Mouse (Mus musculus) heart, adult 11 months (tissue): Measurements from ENCODE around the gene Prkar2a.

ENCODE experiments used
- DNase-seq: peaks from one replicate; pipeline ENCODE4 v3.0.0; 2022

Gene Prkar2a

DNA sequence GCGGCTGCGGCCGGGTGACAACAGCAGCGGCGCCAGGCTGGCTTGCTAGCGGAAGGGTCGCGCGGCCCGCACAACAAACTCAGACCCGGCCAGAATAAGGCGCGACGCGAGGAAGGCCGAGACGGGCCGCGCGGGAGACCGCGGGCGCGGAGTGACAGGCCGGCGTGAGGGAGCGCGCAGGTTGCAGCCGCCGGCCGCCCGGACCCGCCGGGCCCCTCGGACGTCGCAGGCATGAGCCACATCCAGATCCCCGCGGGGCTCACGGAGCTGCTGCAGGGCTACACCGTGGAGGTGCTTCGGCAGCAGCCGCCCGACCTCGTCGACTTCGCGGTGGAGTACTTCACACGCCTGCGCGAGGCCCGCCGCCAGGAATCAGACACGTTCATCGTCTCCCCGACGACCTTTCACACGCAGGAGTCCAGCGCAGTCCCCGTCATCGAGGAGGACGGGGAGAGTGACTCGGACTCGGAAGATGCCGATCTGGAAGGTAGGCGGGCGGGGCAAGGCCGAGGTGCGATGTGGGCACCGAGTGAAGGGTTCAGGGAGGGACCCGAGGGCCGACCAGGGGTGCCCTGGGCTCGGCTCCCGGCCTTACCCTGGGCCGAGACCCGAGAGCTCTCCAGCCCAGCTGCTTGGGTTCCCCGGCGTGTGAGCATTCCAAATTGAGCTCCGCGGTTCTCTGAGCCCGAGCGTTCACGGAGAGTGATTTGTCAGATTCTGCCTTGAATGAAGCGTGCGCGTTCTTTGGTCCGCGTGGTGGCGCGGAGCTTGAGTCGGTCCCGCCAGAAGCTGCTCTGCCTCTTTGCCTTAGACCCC, 3.3 kb downstream of the Prkar2a start:
- peak; percentile 96 for DNase-seq

DNA sequence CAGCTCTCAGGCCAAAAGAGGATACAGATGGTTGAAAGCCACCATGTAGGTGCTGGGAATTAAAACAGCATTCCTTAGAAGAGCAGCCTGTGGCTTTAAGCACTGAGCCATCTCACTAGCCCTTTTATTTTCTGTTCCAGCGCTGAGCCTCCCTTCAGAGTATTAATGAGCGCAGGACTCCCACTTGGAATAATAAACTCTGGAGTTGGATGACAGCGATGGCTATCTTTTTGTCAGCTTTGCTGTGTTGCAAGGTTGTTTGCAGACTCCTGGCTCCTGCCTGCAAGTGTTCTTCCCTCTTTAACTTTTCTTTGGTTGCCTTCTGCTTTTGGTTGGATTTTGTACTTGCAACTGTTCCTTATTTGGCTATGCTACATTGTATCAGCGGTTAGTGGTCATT, 4.8 kb downstream of the Prkar2a start:
- DNase-seq = peak; percentile 73

DNA sequence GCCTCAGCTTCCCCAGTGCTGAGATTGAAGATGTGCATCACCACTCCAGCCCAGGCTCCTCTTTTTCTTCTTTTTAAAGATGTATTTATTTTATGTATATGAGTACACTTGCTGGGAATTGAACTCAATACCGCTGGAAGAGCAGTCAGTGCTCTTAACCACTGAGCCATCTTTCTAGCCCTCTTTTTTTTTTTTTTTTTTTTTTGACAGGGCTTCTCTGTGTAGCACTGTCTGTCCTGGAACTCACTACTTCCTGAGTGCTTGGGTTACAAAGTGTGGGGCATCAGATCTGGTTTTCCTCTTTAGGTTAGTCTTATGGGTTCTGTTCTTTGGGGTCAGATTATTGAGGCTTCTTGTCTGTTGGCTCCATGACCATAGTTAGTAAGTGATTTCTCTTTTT, 5.4 kb downstream of the Prkar2a start:
- peak; percentile 5 for DNase-seq

DNA sequence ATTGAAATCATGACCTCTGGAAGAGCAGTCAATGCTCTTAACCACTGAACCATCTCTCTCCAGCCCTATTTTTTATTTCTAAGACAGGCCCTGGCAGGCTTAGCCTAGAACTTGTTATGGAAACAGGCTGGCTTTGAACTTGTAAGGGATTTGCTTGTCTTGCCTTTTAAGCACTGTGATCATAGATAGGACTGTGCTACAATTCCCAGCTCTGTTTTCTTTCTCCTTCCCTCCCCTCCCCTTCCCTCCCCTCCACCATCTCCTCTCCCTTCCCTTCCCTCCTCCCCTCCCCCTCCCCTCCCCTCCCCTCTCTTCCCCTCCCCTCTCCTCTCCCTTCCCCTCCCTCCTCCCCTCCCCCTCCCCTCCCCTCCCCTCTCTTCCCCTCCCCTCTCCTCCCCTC, 13.4 kb downstream of the Prkar2a start:
- peak; percentile 19 for DNase-seq

DNA sequence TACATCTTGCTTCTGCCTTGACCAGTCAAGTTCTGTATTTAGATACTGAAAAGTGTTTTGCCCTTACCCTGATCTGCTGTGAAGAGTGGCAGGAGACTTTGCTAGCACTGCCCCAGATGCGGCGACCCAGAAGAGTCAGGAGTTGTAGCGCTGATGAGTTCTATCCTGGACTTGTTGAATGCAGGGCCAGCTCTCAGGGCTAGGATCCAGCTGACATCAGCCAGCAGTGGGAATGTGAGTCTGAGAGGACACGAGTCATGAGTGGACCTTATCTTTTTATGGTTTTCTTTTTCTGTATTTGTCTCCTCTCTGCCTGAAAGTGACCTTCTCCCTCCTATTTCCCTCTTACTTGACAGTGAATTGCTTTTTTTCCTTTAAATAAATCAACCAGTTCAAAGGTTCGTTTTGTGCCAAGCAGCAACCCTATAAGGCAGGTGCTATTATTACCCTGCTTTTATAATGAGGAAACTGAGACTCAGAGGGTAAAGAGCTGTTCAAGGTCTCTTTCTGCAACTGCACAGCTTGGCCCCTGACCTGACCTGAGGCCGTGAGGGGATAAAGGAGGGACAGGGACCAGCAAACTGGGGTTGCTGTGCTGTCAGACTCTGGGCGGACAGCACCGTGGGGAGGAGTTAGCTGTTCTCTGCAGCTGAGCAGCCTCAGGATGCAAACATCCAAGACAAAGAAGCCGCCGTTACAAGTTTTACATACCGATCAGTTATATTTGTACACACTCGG, 14.4 kb downstream of the Prkar2a start:
- DNase-seq = peak; percentile 96

DNA sequence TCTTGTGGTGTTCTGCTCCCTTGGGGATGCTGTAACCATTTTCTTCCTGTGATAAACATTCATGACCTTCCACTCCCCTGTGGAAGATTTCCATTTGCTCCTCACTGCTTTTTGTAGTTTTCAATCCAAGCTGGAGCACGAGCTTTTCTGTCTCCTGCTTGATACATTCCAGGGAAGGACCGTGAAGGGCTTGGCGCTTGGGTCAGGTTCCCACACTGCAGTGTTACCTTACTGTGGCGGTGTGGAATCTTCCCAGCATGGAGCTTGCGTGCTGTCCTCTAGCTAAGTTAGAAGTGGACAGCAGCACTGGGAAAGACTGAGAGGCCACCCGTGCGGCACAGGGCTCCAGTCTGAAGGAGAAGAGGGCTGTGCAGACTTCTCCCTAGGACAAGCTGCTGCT, 15.5 kb downstream of the Prkar2a start:
- DNase-seq = peak; percentile 90

DNA sequence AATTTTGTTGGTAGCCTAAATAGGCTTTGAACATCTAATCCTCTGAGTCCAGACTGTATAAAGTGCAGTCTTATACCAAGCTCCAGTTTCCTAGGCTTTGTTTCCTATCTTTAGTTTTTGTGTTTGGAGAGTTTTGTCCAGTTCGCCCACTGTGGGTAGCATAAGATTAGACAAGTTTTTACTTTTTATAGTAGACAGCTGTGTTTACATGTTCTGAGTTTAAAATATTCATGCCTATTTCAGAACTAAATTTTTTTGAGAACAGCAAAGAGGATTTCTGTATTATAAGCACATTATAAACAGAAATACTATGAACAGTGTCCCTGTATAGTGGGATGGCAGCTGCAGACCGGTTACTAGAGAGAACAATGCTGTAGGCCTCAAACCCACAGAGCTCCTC, 18.1 kb downstream of the Prkar2a start:
- no peak for DNase-seq

DNA sequence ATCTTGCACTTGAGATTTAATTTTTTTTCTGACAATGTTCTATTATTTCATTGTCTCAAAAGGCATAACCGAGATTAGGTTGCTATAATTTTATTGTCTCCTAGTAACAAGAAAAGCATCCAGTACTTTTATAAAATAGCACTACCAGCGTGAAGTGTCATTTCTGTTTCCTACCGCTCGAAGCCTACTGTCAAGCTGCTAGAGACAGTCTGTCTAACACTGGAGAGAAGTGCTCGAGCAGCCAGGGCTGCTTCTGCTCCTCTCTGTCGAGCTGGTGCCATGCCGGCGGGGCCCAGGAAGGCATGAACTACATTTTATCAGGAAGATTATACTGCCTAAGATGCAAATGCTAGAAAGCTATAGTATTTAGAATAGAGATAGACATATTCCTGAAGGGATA, 19.7 kb downstream of the Prkar2a start:
- DNase-seq = peak; percentile 60

DNA sequence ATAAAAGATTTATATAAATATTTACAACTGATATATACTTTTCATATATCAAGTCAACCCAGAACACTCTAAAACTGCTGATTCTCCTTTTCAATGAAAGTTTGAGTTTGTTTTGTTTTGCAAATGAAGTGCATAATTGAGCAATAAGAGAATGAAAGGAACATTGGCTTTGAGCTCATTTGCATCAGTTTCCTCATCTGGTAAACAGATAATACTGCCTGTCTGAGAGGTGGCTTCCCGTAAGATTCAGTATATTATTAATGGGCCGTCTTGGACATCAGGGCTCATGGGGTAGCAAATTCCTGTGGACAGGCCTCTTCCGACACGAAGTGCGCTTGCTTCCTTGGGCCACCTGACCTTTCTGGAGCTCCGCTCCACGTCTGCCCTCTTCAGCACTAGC, 21.7 kb downstream of the Prkar2a start:
- DNase-seq = peak; percentile 24

DNA sequence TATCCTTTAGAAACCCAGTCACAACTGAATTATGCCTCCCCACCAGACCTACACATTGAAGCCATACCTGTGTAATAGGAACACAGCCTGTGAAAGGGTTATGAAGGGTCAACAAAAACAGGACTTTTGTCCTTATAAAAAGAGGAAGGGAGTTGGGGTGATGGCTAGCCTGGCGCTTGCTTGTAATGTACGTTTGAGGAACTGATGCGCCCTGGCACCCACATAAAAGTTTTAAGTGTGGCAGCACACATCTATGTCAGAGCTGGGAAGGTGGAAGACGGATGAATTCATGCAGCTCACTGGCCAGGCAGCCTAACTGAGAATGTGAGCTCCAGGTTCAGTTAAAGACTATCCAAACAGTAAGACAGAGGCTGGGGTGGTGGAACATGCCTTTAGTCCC, 27.1 kb downstream of the Prkar2a start:
- DNase-seq = peak; percentile 80

DNA sequence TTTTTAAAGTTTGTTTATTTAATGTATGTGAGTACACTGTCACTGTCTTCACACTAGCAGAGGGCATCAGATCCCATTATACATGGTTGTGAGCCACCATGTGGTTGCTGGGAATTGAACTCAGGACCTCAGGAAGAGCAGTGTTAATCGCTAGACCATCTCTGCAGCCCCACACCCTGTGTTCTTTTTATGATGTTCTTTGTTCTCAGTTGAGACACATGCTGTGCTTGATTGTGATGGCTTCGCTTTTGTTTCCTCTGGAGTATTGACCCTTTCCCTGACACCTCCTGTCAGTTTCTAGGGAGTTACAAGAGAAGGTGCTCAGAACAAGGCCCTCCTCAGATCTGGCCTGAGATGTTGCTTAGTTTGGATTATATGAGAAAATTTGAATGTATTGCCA, 34.6 kb downstream of the Prkar2a start:
- DNase-seq = peak; percentile 64

DNA sequence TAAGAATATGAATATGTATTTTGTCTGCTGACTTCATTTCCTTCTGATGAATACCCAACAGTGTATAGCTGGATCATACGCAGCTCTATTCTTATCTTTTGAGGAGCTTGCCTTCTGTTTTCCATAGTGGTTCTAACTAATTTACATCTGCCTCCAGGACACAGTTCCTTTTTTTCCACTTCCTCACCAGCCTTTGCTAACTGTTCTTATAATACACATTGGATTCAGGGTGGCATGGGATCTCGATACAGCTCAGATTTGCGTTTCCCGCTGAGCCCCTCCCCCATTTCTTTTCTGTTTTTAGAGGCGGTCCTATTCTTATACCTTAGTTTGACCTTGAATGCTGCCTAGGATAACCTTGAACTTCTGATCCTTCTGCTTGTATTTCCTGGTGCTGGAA, 37.0 kb downstream of the Prkar2a start:
- DNase-seq = peak; percentile 71

DNA sequence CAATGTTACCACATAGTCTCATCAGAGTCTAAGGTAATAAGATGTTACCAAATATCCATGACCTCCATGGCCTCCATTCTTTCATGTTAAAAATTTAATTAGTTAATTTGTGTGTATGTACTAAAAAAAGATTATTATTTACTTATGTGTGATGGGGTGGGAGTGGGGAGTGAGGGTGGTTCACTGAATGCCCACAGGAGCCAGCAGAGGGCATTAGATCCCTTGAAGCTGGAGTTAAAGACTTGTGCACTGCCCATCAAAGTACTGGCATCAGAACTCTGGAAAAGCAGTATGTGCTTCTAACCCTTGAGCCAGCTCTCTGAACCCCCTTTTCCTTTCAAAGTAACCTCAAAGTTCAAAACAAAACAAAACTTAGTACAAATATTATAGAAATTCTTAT, 39.9 kb downstream of the Prkar2a start:
- DNase-seq = no peak

DNA sequence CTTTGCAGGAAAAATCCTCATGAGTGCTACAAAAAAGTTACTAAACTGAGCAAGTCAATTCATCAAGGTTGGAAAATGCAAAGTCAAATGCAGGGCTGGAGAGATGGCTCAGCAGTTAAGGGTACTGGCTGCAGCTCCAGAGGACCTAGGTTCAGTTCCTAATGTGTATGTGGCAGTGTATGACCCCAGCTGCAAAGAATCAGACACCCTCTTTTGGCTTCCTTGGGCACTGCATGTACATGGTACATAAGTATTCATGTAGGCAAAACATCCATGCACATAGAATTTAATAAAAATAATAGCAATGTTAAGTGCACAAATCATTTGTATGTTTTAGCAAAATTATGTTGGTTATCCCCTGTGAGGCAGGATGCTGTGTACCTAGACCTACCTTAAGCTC, 43.3 kb downstream of the Prkar2a start:
- DNase-seq = no peak

DNA sequence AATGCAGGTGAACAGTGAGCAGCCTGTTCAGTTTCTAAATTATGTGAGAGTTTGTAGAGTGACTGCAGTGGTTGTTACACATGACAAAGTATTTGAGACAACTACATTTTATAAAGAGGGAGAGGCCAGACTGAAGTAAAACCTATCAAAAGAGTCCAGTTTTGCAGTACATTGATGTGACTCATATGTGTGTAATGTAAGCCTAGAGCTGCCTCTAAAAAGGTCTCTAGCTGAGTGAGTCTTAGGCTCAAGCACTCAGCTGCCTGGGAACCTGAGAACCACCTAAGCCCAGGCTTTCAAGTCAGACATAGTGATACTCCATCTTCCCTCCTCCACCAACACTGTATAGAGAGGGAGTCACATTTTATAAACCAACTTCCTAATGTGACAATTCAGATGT, 45.5 kb downstream of the Prkar2a start:
- DNase-seq = no peak

DNA sequence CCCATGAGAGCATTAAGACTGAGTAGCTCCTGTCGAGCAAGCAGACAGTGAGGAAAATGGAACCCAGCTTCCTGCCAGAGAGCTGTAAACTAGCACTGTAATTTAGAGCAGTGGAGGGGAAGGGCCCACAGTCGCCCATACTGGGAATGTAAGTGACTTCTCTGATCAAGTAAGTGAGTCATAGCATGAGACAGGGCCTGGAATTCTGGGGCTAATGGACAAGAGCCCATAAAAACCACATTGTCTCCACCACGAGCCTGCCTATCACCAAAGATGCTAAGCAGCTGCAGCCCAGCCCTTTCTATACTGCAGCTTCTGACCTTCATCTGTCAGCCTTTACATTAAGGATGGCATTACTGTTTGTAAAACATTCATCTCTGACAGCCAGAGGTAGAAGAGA, 50.1 kb downstream of the Prkar2a start:
- no peak for DNase-seq

DNA sequence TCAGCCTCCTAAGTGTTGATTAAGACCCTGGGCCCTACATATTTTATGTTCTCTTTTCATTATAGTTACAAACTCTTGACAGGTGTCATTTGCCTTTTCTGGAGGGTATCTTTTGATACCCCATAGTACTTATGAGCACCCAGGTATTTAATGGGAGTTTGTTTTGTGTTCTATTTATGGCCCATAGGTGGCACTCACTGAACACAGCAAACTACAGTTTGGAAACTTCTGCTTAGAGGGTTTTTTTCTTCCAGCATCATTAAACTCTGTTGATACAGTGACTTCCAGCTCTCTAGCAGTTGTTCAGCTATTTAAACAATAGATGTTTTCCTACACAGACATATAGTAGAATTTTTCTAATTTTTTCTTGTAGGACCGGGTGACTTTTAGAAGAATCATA, 50.9 kb downstream of the Prkar2a start:
- DNase-seq = no peak

DNA sequence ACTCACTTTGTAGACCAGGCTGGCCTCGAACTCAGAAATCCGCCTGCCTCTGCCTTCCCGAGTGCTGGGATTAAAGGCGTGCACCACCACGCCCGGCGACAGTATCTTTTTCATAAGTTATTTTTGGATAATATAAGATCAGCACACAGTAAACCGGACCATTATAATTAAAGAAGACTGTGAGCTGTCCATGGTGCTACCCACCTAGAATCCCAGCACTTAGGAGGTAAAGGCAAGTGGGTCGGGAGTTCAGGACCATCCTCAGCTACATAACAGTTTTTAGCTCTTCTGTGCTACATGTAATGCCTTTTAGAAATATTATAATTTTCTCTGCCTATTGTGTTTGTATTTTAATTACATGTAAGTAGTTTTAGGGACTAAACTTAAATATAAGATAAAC, 52.9 kb downstream of the Prkar2a start:
- DNase-seq = no peak

DNA sequence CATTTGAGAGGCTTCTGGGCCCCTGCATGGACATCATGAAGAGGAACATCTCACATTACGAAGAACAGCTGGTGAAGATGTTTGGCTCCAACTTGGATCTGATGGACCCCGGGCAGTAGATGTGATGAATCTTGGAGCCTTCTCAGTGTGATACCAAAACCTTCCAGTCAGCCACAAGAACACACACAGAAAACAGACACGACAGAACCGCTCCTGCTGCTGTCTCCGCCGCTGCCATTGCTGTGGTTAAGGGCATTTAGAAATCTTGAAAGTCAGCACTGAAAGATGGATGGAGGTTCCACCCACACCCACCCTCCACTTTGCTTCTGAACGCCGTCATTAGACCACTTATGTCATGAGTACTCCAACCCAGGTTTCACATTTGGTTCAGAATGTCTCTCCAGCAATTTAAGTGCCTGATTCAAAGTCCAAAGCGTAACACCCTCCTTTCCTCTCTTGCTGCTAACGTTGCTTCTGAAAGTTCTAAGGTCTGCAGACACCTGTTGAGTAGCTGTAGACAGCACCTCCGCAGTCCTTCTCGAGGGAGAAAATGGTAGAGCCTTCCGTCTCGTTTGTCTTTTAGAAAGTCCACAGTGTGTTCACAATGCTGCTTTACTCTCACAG, 57.9 kb downstream of the Prkar2a start:
- peak; percentile 85 for DNase-seq

DNA sequence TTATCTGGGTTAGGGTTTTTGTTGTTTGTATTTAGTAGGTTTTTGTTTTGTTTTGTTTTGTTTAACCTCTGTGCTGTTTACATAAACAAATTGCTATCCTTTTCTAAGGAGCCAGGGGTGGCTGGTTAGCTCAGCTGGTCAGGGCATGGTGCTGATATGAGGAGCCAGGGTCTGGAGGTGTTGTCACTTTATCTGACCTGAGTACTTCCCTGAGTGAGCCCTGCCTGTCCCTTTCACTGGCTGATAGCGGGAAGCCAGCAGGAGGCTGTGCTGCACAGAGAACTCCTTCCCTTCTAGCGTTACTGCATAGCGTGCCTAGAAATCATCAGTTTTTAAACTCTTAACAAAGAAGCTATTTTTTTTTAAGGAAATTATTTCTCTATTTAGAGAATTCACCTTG, 58.6 kb downstream of the Prkar2a start:
- DNase-seq = peak; percentile 55

DNA sequence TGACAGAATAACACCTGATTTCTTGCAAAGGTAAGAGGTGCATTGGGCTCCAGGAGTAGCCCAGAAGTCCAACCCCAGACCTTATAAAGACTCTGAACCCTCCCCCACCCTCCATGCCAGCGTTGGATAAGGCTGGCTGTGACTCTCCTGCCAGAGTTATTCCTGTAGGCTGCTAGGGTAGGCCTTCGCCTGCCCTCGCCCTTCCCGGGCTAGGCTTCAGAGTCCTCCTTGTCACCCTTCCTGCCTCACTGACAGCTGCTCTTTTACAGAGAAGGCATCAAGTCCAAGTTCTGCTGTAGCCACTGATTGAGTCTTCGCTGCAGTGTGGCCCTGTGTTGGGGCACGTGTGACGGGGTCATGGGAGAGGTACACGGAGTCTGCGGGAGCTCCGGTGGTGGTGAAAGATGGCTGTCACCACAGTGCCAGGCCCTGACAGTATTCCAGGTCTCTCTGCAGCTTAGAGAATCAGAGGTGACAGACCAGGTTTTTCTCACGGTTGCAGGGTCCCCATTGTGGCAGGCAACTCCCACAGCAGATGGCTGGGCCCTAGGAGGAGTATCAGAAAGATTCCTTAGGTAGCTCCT, 59.6 kb downstream of the Prkar2a start:
- DNase-seq = peak; percentile 92

DNA sequence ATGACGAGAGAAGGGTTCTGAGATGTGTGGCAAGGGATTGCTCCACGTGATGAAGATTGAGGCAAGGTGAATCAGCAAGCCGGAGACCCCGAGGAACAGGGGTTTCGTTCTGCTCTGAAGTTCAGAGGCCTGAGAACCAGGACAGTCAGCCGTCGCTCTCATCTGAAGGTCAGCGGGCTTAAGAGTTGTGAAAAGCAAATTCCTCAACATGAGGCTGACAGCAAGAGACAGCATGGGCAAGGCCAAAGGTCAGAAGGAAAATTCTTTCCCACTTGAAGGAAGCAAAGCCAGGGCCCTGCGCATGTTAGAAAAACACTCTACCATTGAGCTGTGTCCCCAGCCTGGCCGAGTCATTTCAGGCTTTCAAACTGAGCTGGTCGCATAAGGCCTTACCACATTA, 61.5 kb downstream of the Prkar2a start:
- DNase-seq = peak; percentile 61

DNA sequence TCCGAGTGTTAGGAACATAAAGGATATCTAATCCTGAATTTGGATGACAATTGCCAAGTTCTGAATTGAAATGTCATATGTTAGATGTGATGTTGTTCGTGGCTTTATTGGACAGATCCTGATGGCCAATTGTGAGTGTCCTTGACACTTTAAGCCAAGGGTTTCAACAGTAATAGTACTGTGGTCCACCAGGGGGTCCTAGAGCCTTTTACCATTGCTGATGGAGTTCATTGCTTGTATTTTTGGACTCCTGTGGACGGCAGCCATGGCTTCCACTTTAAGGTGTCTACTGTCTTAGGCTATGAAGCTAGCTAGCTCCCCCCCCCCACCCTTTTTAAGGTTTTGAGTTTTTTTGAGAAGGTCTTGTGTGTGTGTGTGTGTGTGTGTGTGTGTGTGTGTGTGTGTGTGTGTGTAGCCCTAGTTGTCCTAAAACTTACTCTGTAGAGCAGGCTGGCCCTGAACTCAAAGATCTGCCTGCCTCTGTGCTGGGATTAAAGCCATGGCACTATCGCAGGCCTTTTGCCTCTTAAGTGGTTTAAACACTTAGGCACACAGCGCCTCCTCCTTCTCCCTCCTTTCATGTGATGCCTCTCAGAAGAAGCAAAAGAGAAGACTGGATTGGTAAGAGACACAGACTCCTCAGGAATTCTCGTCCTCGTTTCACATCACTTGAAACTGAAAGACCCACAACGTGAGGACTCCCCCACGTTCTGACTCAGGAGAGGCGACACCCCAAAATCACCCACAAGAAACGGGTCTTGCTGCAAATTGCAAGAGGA, 63.2 kb downstream of the Prkar2a start:
- DNase-seq = peak; percentile 48
